Comparison of ENCODE assay signal across 22 mouse cellular contexts in the genomic region with DNA sequence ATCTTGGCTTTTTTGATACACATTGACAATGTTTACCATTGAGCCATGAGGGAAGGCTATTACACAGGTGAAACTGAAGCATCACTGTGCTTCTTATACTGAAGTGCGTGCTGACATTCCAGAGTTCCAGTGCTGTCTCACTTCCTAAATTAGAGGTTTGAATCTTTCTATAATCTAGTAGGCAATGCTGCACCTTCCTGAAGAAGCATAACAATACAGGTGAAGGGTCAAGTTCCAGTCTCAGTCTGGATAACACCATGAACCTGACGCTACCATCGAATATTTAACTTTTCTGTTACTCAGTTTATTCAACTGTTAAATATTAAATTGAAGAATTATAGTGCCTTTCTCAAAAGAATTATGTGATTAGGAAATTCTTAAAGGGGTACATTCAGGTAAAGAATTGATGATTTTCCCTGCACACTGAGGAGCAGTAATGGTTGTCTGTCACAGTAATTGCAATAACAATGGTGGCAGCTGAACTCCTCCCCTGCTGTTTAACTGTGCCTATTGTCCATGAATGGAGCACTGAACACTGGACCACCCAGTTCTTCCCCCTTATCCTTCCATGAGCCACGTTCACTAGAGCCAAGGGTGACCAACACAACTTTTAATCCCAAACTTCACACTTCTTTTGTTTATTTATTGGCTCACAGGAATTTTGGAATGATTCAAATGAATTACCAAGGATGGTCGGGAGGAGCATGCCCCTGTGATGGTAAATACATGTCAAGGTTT.
DNase-seq lines count a peak whose midpoint lies in the region; ATAC-seq and TF ChIP-seq lines count a peak whose summit lies in the region.
"Had no signal": no experiment of that assay in that cellular context is flagged by ENCODE, and none has a peak within 500 bp of the region (broad histone marks: within the 10 kb centered on the region; RNA-seq: fewer than 3 reads in every experiment).

No protein-coding gene starts in this region.

- 61% methylated on average over 5 of the region's 5 CpGs for WGBS in midbrain, embryonic 10.5 days
- WGBS in midbrain, embryonic 15.5 days, result 44% methylated on average over 5 of the region's 5 CpGs
- 55% methylated on average over 5 of the region's 5 CpGs for WGBS in forebrain, embryonic 13.5 days
- WGBS in kidney, adult 2 months, result 66% methylated on average over 5 of the region's 5 CpGs

- no peak for ATAC-seq in midbrain, embryonic 15.5 days (replicated peaks)
- ATAC-seq in forebrain, embryonic 13.5 days, result no peak
- ATAC-seq: forebrain, embryonic 15.5 days had no signal

- TF ChIP-seq CTCF in kidney, adult 2 months (conservative IDR thresholded peaks at IDR 0.05; ENCODE audit: insufficient read depth, insufficient read length, low read depth, low read length), result no peak

- H3K4me3 ChIP-seq in midbrain, embryonic 10.5 days, result no peak overlapping the region
- no peak overlapping the region for H3K4me3 ChIP-seq in midbrain, embryonic 15.5 days
- no peak overlapping the region for H3K4me3 ChIP-seq in forebrain, embryonic 13.5 days
- no peak overlapping the region for H3K4me3 ChIP-seq in kidney, adult 2 months (ENCODE audit: insufficient read depth, low read depth, low read length)
- H3K4me3 ChIP-seq: forebrain, embryonic 15.5 days; heart, embryonic 10.5 days; layer of hippocampus, adult 2 months; limb, embryonic 10.5 days; liver, embryonic 15.5 days had no signal

- no peaks in the 10 kb centered on the region for H3K4me1 ChIP-seq in midbrain, embryonic 10.5 days
- no peaks in the 10 kb centered on the region for H3K4me1 ChIP-seq in midbrain, embryonic 15.5 days
- no peaks in the 10 kb centered on the region for H3K4me1 ChIP-seq in forebrain, embryonic 13.5 days
- no peaks in the 10 kb centered on the region for H3K4me1 ChIP-seq in kidney, adult 2 months (ENCODE audit: control insufficient read depth, insufficient read depth, low read length)
- H3K4me1 ChIP-seq: forebrain, embryonic 15.5 days; heart, embryonic 10.5 days; limb, embryonic 10.5 days; liver, embryonic 15.5 days had no signal

- H3K27me3 ChIP-seq in midbrain, embryonic 10.5 days (ENCODE audit: low read depth, poor library complexity, severe bottlenecking), result no peaks in the 10 kb centered on the region
- no peaks in the 10 kb centered on the region for H3K27me3 ChIP-seq in midbrain, embryonic 15.5 days (replicated peaks)
- H3K27me3 ChIP-seq in forebrain, embryonic 13.5 days, result no peaks in the 10 kb centered on the region
- no peaks in the 10 kb centered on the region for H3K27me3 ChIP-seq in kidney, adult 2 months (replicated peaks; ENCODE audit: control insufficient read depth, insufficient read depth, low read length)
- H3K27me3 ChIP-seq: CH12.LX; forebrain, embryonic 15.5 days; liver, embryonic 15.5 days had no signal

- H3K4me2 ChIP-seq in midbrain, embryonic 15.5 days, result no peak overlapping the region
- H3K4me2 ChIP-seq in forebrain, embryonic 13.5 days, result no peak overlapping the region
- H3K4me2 ChIP-seq: forebrain, embryonic 15.5 days; liver, embryonic 15.5 days had no signal

- DNase-seq in midbrain, embryonic 10.5 days (ENCODE audit: low spot score), result peak; percentile 13
- DNase-seq in ES-CJ7 (ENCODE audit: low read depth, low spot score) (peak; percentile 93), ZHBTc4 (ENCODE audit: low read depth, low spot score) (peak; percentile 87)
- peak; percentile 51 for DNase-seq in retina, embryonic 14.5 days (ENCODE audit: low spot score)
- no peak for DNase-seq in kidney, adult 2 months
- DNase-seq: adrenal gland, postnatal 36 days; B cell, adult 2 months; cerebellum, adult 9-10 months; kidney, postnatal 25 days; liver; lung, postnatal 4 days; right cerebral cortex, postnatal 14 days; thymus, adult 2 months had no signal

- no peak overlapping the region for H3K9ac ChIP-seq in midbrain, embryonic 15.5 days
- H3K9ac ChIP-seq in forebrain, embryonic 13.5 days, result no peak overlapping the region
- H3K9ac ChIP-seq: forebrain, embryonic 15.5 days; liver, embryonic 15.5 days had no signal

- H3K27ac ChIP-seq in midbrain, embryonic 10.5 days (replicated peaks), result no peak overlapping the region
- no peak overlapping the region for H3K27ac ChIP-seq in midbrain, embryonic 15.5 days
- no peak overlapping the region for H3K27ac ChIP-seq in forebrain, embryonic 13.5 days
- no peak overlapping the region for H3K27ac ChIP-seq in kidney, adult 2 months (ENCODE audit: insufficient read depth, low read depth, low read length)
- H3K27ac ChIP-seq: forebrain, embryonic 15.5 days; heart, embryonic 10.5 days; layer of hippocampus, adult 2 months; limb, embryonic 10.5 days; liver, embryonic 15.5 days; stomach, postnatal 0 days had no signal

- H3K9me3 ChIP-seq in midbrain, embryonic 10.5 days (replicated peaks), result no peaks in the 10 kb centered on the region
- no peaks in the 10 kb centered on the region for H3K9me3 ChIP-seq in midbrain, embryonic 15.5 days
- no peaks in the 10 kb centered on the region for H3K9me3 ChIP-seq in forebrain, embryonic 13.5 days (replicated peaks)
- H3K9me3 ChIP-seq: forebrain, embryonic 15.5 days; heart, embryonic 10.5 days; limb, embryonic 10.5 days; liver, embryonic 15.5 days had no signal

- no peak for TF ChIP-seq POLR2A in kidney, adult 2 months (IDR thresholded peaks at IDR 0.05; ENCODE audit: low read depth, low read length)

- H3K36me3 ChIP-seq in midbrain, embryonic 10.5 days, result no peaks in the 10 kb centered on the region
- H3K36me3 ChIP-seq in midbrain, embryonic 15.5 days (replicated peaks), result no peaks in the 10 kb centered on the region
- no peaks in the 10 kb centered on the region for H3K36me3 ChIP-seq in forebrain, embryonic 13.5 days (ENCODE audit: poor library complexity, severe bottlenecking)
- no peaks in the 10 kb centered on the region for H3K36me3 ChIP-seq in kidney, adult 2 months (ENCODE audit: control insufficient read depth, insufficient read depth, low read length)
- H3K36me3 ChIP-seq: forebrain, embryonic 15.5 days; heart, embryonic 10.5 days; limb, embryonic 10.5 days; liver, embryonic 15.5 days had no signal
